Mouse (Mus musculus) adrenal gland, adult (tissue): Measurements from ENCODE around the gene Ocm.

Experiments
- DNase-seq, 2 experiments: peaks; one replicate each; pipeline ENCODE4 v3.0.0; 2022 to 2023; ENCODE audit warnings: low spot score in 1 of 2; ENCODE audit not compliant: inconsistent age in 2 of 2

Gene Ocm

DNA sequence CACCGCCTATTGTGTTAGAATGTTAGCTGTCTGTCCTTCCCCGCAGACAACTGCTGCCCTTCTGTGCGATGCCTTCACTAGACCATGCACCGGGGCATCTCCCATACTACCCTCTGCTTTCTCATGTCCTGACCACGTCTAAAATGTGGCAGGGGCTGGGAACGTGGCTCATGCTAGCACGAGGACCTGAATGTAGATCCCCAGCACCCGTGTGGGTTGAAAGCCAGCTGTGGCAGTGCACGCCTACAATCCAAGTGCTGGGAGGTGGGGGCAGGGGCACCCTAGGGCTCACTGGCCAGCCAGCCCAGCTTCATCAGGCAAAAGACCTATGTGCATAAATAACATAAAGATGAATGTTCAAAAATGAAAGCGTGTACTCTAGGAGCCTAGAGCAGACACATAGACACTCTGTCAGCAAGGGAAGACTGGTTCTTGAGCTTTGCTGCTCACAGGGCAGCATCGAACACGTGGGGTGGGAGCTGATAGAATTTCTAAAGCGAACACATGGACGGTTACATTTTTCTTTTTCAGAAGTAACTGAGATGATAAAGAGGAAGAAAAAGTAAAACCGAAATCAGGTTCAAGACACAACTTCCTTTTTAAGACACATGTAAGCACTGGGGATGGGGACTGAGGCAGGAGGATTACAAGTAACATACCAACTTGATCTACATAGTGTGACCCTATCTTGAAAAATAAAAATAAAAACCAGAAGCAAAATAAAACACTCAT, 23.8 kb downstream of the Ocm start:
- no peak for DNase-seq

DNA sequence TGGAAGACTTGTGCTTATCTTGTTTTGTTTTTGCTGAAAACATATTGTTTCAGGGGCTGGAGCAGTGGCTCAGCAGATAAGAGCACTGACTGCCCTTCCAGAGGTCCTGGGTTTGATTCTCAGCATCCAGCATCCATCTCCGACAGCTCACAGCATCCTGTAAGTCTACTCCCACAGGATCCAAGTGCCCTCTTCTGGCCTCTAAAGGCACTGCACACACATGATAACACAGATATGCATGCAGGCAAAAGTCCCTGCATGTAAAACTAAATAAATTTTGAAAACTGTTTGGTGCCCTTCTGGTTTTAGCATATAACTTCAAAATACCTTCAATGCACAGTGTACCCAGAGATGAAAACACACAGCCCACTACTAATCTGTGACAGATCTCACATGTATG, 27.1 kb downstream of the Ocm start:
- no peak for DNase-seq

- peak; percentile 42 to 74 for DNase-seq
Measured at GRCm38 (mm10) chr5:143994632-143995365, 31.7 kb downstream of the Ocm start.

DNA sequence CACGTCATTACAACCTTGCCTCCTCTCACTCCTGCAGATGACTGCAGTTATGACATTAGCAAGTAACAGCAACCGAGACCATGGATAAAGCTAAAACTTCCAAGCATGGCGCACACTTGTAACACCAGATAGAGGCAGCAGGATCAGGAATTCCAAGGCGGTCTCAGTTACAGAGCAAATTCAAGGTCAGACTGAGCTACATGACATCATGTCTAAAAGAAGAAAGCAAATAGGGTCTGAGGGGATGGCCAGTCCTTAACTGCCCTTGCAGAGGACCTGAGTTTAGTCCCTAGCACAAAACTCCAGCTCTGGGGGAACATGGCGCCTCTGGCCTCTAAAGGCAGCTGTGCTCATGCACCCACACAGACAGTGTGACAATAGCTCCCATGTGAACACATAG, 32.6 kb downstream of the Ocm start:
- peak in 1 of 2 experiments; percentile 69 for DNase-seq

- peak; percentile 57 to 80 for DNase-seq
Measured at GRCm38 (mm10) chr5:143993260-143993659, 33.2 kb downstream of the Ocm start.

GRCm38 (mm10) chr5:143992661-143993060, 33.8 kb downstream of the Ocm start:
- DNase-seq: no peak

- no peak for DNase-seq
Measured at GRCm38 (mm10) chr5:143990086-143990485, 36.4 kb downstream of the Ocm start.

DNA sequence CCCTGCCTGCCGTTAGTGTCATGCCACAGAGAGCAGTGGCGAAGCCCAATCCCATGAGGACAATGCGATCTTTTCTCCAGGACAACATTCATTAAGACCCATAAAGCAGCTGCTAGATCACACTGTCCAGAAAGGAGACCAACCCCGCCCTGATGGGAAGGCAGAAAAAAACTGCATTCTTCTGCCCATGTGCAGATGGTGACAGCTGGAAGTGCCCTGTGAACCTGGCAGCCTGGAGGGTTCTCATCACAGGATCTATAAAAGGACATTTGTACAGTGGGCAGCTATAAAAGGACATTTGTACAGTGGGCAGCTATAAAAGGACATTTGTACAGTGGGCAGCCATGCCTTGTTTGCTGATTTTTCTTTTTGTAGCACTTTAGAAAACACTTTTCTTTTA, 37.4 kb downstream of the Ocm start:
- DNase-seq: no peak

GRCm38 (mm10) chr5:143987596-143987995, 38.9 kb downstream of the Ocm start:
- no peak for DNase-seq

DNA sequence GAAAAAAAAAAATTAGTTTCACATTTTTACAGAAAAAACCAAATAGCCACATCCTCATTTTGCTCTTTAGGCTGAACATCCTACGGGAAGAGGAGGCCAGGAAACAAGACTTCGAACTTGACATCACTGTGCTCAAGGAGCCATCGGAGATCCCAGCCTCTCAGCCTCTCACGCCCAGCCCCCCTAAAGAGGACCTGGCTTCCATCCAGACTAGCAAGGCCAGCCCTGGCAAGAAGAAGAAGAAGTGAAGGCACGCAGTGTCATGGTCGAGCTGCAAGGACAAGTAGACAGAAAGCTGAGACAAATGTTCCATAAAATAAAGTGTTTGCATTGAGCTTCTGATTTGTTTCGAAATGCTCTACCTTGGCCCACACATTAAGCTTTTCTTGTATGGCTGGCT, 41.1 kb downstream of the Ocm start:
- DNase-seq: peak; percentile 88 to 91

DNA sequence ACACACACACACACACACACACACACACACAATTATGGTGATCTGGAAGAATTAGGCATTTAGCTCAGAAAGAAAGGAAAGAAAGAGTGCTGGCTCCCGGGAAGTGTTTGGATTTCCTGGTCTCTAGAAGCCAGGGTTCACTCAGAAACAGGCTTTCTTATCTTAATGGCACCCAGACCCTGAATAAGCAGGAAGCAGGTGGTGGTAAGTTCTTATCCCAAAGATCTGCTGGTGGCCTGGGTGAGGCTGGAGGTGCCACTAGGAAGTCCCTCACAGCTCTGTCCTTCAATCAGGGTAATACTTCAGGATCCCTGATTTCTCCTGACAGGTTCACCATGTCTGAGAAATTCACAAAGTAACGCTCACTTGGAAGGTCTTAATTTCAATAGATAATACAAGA, 44.1 kb downstream of the Ocm start:
- no peak for DNase-seq

DNA sequence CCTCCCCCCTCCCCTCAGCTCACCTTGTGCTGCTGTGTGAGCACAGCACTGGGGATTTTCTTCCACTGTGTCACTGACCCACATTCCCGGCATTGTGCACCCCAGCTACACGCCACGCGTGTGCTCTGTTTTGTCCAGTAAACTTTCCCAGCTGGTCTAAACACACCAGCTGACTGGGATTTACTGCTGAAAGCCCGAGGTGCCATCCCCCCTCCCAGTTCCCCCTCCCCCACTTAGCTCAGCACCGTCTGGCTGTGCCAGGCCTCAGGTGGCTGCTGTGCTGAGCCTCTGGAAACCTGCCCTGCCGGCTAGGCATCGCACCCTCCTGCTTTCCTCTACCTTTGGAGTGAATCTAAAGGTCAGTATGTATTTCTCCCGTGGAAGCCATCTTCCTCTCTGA, 45.6 kb downstream of the Ocm start:
- no peak for DNase-seq

GRCm38 (mm10) chr5:143976726-143977431, 49.6 kb downstream of the Ocm start:
- no peak for DNase-seq

DNA sequence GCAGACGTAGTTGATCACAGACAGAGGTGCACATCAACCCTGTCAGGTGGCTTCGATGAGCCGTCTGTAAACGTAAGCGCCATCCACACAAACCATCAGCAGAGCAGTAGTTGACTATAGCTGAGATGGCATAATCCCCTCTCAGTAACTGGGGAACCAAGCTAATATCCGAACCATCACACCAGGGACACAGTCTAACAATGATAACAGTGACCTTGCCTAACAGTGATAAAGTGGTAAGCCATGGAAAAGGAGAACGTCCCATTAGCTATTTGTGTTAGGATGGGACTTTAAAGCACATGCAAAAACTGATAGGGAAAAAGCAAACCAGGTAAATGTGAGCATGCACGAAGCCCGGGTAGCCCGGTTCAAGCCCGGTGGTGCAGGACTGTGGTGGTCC, 50.2 kb downstream of the Ocm start:
- no peak for DNase-seq

- DNase-seq: no peak
Measured at GRCm38 (mm10) chr5:143975631-143975933, 50.9 kb downstream of the Ocm start.

- DNase-seq: peak; percentile 66 to 88
Measured at GRCm38 (mm10) chr5:143974931-143975630, 51.4 kb downstream of the Ocm start.

GRCm38 (mm10) chr5:143972628-143973027, 53.8 kb downstream of the Ocm start:
- no peak for DNase-seq
